Mouse (Mus musculus) left cerebral cortex, postnatal 25 days (tissue): Measurements from ENCODE around the gene Lmo4. TPM values are rescaled to one million over a fixed set of nuclear protein-coding genes. Genes with fewer than 3 reads are reported as not detected.

Source experiments
- DNase-seq, 2 experiments: peaks; one replicate each; pipeline ENCODE4 v3.0.0; 2022; ENCODE audit warnings: low spot score in 2 of 2, mixed read lengths in 1 of 2
- intact Hi-C: fragments of 180-260 bp; cut with DNase I; formaldehyde crosslinking; loops from one replicate; pipeline ENCODE4 v1.15.1; 2025
- total RNA-seq, 2 experiments: library from RNA; stranded (reverse); gene quantifications; 2 replicates each; pipeline ENCODE4 v1.2.3; 2021

The Lmo4 gene
- total RNA-seq, 2 experiments from 2014 or later = 298 to 331 TPM

GRCm38 (mm10) chr3:144164665-144165385 is 40.2 kb downstream of the Lmo4 start:
- intact Hi-C loops = loop anchor here (5.0 kb wide), 1 partner anchor 153 kb away; no protein-coding TSS in a partner anchor
- DNase-seq = no peak

GRCm38 (mm10) chr3:144163718-144164117 is 41.3 kb downstream of the Lmo4 start:
- intact Hi-C loops = no loop called here
- DNase-seq = no peak

GRCm38 (mm10) chr3:144162156-144162555 is 42.9 kb downstream of the Lmo4 start:
- intact Hi-C loops = no loop called here
- no peak for DNase-seq

GRCm38 (mm10) chr3:144161261-144161660 is 43.8 kb downstream of the Lmo4 start:
- DNase-seq = no peak
- intact Hi-C loops = no loop called here

GRCm38 (mm10) chr3:144155746-144156145 is 49.3 kb downstream of the Lmo4 start:
- intact Hi-C loops = no loop called here
- DNase-seq = no peak

- intact Hi-C loops = no loop called here
- no peak for DNase-seq
Observed at GRCm38 (mm10) chr3:144153395-144153794, 51.6 kb downstream of the Lmo4 start.

- no peak for DNase-seq
- intact Hi-C loops = no loop called here
Observed at GRCm38 (mm10) chr3:144151001-144151400, 54.0 kb downstream of the Lmo4 start.

- DNase-seq = peak in 1 of 2 experiments; percentile 25
- intact Hi-C loops = no loop called here
Observed at GRCm38 (mm10) chr3:144148234-144148633, 56.8 kb downstream of the Lmo4 start.

GRCm38 (mm10) chr3:144147244-144147643 is 57.8 kb downstream of the Lmo4 start:
- no peak for DNase-seq
- intact Hi-C loops = no loop called here

- DNase-seq = no peak
- intact Hi-C loops = no loop called here
Observed at GRCm38 (mm10) chr3:144144066-144144465, 61.0 kb downstream of the Lmo4 start.

GRCm38 (mm10) chr3:144142939-144143338 is 62.1 kb downstream of the Lmo4 start:
- no peak for DNase-seq
- intact Hi-C loops = no loop called here

GRCm38 (mm10) chr3:144141786-144142185 is 63.2 kb downstream of the Lmo4 start:
- peak in 1 of 2 experiments; percentile 69 for DNase-seq
- intact Hi-C loops = no loop called here

GRCm38 (mm10) chr3:144140816-144141215 is 64.2 kb downstream of the Lmo4 start:
- intact Hi-C loops = no loop called here
- DNase-seq = no peak

- no peak for DNase-seq
- intact Hi-C loops = no loop called here
Observed at GRCm38 (mm10) chr3:144138659-144139058, 66.4 kb downstream of the Lmo4 start.
